Mouse (Mus musculus): ENCODE data around the gene Anln. TPM values are rescaled to one million over a fixed set of nuclear protein-coding genes. Genes with fewer than 3 reads are reported as not detected.
"Not testable (repeated sequence)": the region's sequence is repeated elsewhere in the genome, so short reads cannot be mapped to it uniquely, and the experiment has no call there.

Gene Anln
- total RNA-seq, 2 experiments from 2014 or later, result 44.9 to 76.2 TPM

GRCm38 (mm10) chr9:22327099-22327474 is 61.9 kb downstream of the Anln start:
- ATAC-seq (replicated peaks; ENCODE audit: poor library complexity), result no peak

GRCm38 (mm10) chr9:22324579-22324978 is 64.4 kb downstream of the Anln start:
- ATAC-seq (replicated peaks; ENCODE audit: poor library complexity), result no peak

GRCm38 (mm10) chr9:22322381-22323211 is 66.4 kb downstream of the Anln start:
- no peak for ATAC-seq (replicated peaks; ENCODE audit: poor library complexity)

- ATAC-seq (replicated peaks; ENCODE audit: poor library complexity), result no peak
These were observed 69.9 kb downstream of the Anln start for GRCm38 (mm10) chr9:22319109-22319508.

- ATAC-seq (replicated peaks; ENCODE audit: poor library complexity), result not testable (repeated sequence)
These were observed 72.9 kb downstream of the Anln start for GRCm38 (mm10) chr9:22316047-22316446.

- ATAC-seq (replicated peaks; ENCODE audit: poor library complexity), result no peak
These were observed 74.9 kb downstream of the Anln start for GRCm38 (mm10) chr9:22314066-22314465.

GRCm38 (mm10) chr9:22313218-22313617 is 75.8 kb downstream of the Anln start:
- peak; percentile 61 for ATAC-seq (replicated peaks; ENCODE audit: poor library complexity)

GRCm38 (mm10) chr9:22309651-22310050 is 79.3 kb downstream of the Anln start:
- no peak for ATAC-seq (replicated peaks; ENCODE audit: poor library complexity)

GRCm38 (mm10) chr9:22307920-22308262 is 81.1 kb downstream of the Anln start:
- ATAC-seq (replicated peaks; ENCODE audit: poor library complexity), result not testable (repeated sequence)

- ATAC-seq (replicated peaks; ENCODE audit: poor library complexity), result peak; percentile 99
These were observed 81.7 kb downstream of the Anln start, which contains the start of gene Zfp810 for GRCm38 (mm10) chr9:22307156-22307919. TSS of gene Zfp810 (minus strand) at chr9:22307648.

GRCm38 (mm10) chr9:22306726-22307125 is 82.3 kb downstream of the Anln start:
- ATAC-seq (replicated peaks; ENCODE audit: poor library complexity), result no peak

GRCm38 (mm10) chr9:22302199-22302598 is 86.8 kb downstream of the Anln start:
- no peak for ATAC-seq (replicated peaks; ENCODE audit: poor library complexity)

Other genes with a start within 250 kb of the Anln start
- gene Pigyl, start 232.3 kb downstream of the Anln start, total RNA-seq (2015), result 21.8 and 25.4 TPM in 2 replicates
- 28.4 and 31.8 TPM in 2 replicates for gene Pigyl, start 232.3 kb downstream of the Anln start, total RNA-seq (2017)
- gene Zfp872, start 201.1 kb downstream of the Anln start, total RNA-seq (2015), result not detected in 2 replicates
- gene Zfp872, start 201.1 kb downstream of the Anln start, total RNA-seq (2017), result not detected in 2 replicates
- 42.9 and 52.0 TPM in 2 replicates for gene Zfp809, start 163.5 kb downstream of the Anln start, total RNA-seq (2015)
- 28.8 and 32.3 TPM in 2 replicates for gene Zfp809, start 163.5 kb downstream of the Anln start, total RNA-seq (2017)
- gene Zfp599, start 129.3 kb downstream of the Anln start, total RNA-seq (2015), result 6.0 and 7.1 TPM in 2 replicates
- gene Zfp599, start 129.3 kb downstream of the Anln start, total RNA-seq (2017), result 8.0 and 9.0 TPM in 2 replicates
- gene Zfp810, start 81.5 kb downstream of the Anln start, total RNA-seq (2015), result 10.2 and 10.9 TPM in 2 replicates
- gene Zfp810, start 81.5 kb downstream of the Anln start, total RNA-seq (2017), result 14.7 and 15.1 TPM in 2 replicates
- gene 9530077C05Rik, start 22.3 kb upstream of the Anln start, total RNA-seq (2015), result 2.1 and 2.5 TPM in 2 replicates
- 2.2 and 5.4 TPM in 2 replicates for gene 9530077C05Rik, start 22.3 kb upstream of the Anln start, total RNA-seq (2017)
- gene Gm17545, start 65.1 kb upstream of the Anln start, total RNA-seq (2015), result not detected in 2 replicates
- gene Gm17545, start 65.1 kb upstream of the Anln start, total RNA-seq (2017), result not detected in 2 replicates
- gene Rp9, start 80.6 kb upstream of the Anln start, total RNA-seq (2015), result 129 and 142 TPM in 2 replicates
- gene Rp9, start 80.6 kb upstream of the Anln start, total RNA-seq (2017), result 178 and 208 TPM in 2 replicates
- gene Bbs9, start 86.5 kb upstream of the Anln start, total RNA-seq (2015), result 16.9 and 20.8 TPM in 2 replicates
- 18.9 and 21.3 TPM in 2 replicates for gene Bbs9, start 86.5 kb upstream of the Anln start, total RNA-seq (2017)

Measured in megakaryocyte progenitor cell, adult 5-6 weeks (primary cell).